15 mouse cellular contexts compared by ENCODE assay signal in the genomic region with DNA sequence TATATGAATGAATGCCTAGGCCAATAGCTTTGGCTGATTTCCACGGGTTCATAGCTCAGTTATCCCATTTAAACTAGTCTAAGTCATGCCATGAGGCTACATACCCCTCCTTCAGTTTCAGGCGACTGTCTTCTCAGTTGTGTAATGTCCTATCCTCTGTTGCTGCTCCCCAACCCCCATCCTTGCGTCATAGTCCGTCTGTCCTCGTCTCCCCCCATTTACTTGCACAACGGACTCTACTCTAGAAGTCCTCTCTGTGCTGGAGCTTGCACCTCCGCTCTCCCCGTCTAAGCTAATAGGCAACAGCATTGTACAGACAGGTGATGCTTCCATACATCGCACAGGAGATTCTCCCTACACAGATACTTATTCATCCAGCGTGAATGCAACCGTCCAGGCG. TPM values are rescaled to one million over a fixed set of nuclear protein-coding genes. Genes with fewer than 3 reads are reported as not detected.
DNase-seq lines count a peak whose midpoint lies in the region; ATAC-seq and TF ChIP-seq lines count a peak whose summit lies in the region.
"Had no signal": no experiment of that assay in that cellular context is flagged by ENCODE, and none has a peak within 500 bp of the region (broad histone marks: within the 10 kb centered on the region; RNA-seq: fewer than 3 reads in every experiment).

No protein-coding gene starts in this region.

- no peak overlapping the region for H3K9ac ChIP-seq in liver, embryonic 16.5 days (ENCODE audit: low read depth, low read length)
- H3K9ac ChIP-seq: limb, embryonic 15.5 days; midbrain, embryonic 12.5 days had no signal

- 0 out of 2 replicates have a peak overlapping the region, but pooled peaks have one; percentile 23 for H3K27ac ChIP-seq in layer of hippocampus, adult 2 months
- no peak overlapping the region for H3K27ac ChIP-seq in liver, embryonic 16.5 days (ENCODE audit: low read length)
- H3K27ac ChIP-seq: embryonic facial prominence, embryonic 10.5 days; limb, embryonic 15.5 days; midbrain, embryonic 12.5 days had no signal

- no peaks in the 10 kb centered on the region for H3K36me3 ChIP-seq in liver, embryonic 16.5 days (ENCODE audit: control insufficient read depth, insufficient read depth)
- H3K36me3 ChIP-seq: embryonic facial prominence, embryonic 10.5 days; limb, embryonic 15.5 days had no signal

- peak; percentile 83 for ATAC-seq in liver, embryonic 16.5 days (ENCODE audit: low read depth)
- peak; percentile 40; the same call in 1 of the 2 replicates for ATAC-seq in monocyte, adult 5-6 weeks (replicated peaks; ENCODE audit: insufficient number of reproducible peaks, low FRiP score, low TSS enrichment, poor library complexity, severe bottlenecking)

- WGBS in liver, embryonic 16.5 days (ENCODE audit: insufficient replicate concordance), result 63% methylated on average over 12 of the region's 12 CpGs

- no peak overlapping the region for H3K4me3 ChIP-seq in layer of hippocampus, adult 2 months
- H3K4me3 ChIP-seq in liver, embryonic 16.5 days (ENCODE audit: low read depth, low read length), result no peak overlapping the region
- H3K4me3 ChIP-seq: embryonic facial prominence, embryonic 10.5 days; limb, embryonic 15.5 days; midbrain, embryonic 12.5 days had no signal

- H3K4me2 ChIP-seq in liver, embryonic 16.5 days (ENCODE audit: low read depth, low read length), result no peak overlapping the region
- H3K4me2 ChIP-seq: limb, embryonic 15.5 days; midbrain, embryonic 12.5 days had no signal

- no peaks in the 10 kb centered on the region for H3K9me3 ChIP-seq in liver, embryonic 16.5 days (replicated peaks; ENCODE audit: control insufficient read depth, low read length)
- H3K9me3 ChIP-seq: embryonic facial prominence, embryonic 10.5 days; limb, embryonic 15.5 days; midbrain, embryonic 12.5 days had no signal

- no peak for TF ChIP-seq CTCF in layer of hippocampus, adult 2 months (conservative IDR thresholded peaks at IDR 0.05)

- peaks cover 8% of the 10 kb centered on the region for H3K4me1 ChIP-seq in liver, embryonic 16.5 days (ENCODE audit: control insufficient read depth, low read depth, low read length)
- H3K4me1 ChIP-seq: embryonic facial prominence, embryonic 10.5 days; limb, embryonic 15.5 days; midbrain, embryonic 12.5 days had no signal

- DNase-seq in layer of hippocampus, adult 2 months (ENCODE audit: low spot score in 2 of 2), result no peak
- DNase-seq in layer of hippocampus, adult 9-10 months (ENCODE audit: low spot score), result no peak
- DNase-seq in adrenal gland, postnatal 25 days, result peak; percentile 20
- no peak for DNase-seq in cerebellum, postnatal 4 days (ENCODE audit: low spot score in 2 of 2)
- DNase-seq in cerebellum, adult 11 months, result no peak
- DNase-seq in heart, adult 9 months (ENCODE audit: low spot score in 2 of 2), result no peak
- DNase-seq: B cell, adult 2 months; cerebellum, adult 9-10 months; heart, adult 11 months; heart, postnatal 14 days had no signal

- no peaks in the 10 kb centered on the region for H3K27me3 ChIP-seq in liver, embryonic 16.5 days (ENCODE audit: control insufficient read depth, insufficient read depth, low read depth, low read length)
- H3K27me3 ChIP-seq: limb, embryonic 15.5 days; midbrain, embryonic 12.5 days had no signal

RNA-seq across cellular contexts. Expression of gene Atrn, which starts 26.6 kb away (rescaled TPM):
- total RNA-seq in layer of hippocampus, adult 2 months (2021), result 100 to 1,000 TPM; 111 to 113 TPM
- total RNA-seq in adrenal gland, postnatal 25 days (2021), result 35.0 and 41.2 TPM in 2 replicates
- polyA plus RNA-seq in liver, embryonic 16.5 days (2015; fragmentation: Nextera tagmentation; extraction: Ambion mirVana), result 2.6 and 3.0 TPM in 2 replicates
- 7.9 to 15.1 TPM (median 13.4 TPM) in 3 replicates for total RNA-seq in monocyte, adult 5-6 weeks (2017)

RNA-seq across cellular contexts. Expression of gene 4930402H24Rik, which starts 26.7 kb away (rescaled TPM):
- 10 to 100 TPM; 77.6 to 89.3 TPM for total RNA-seq in layer of hippocampus, adult 2 months (2021)
- total RNA-seq in adrenal gland, postnatal 25 days (2021), result 29.6 and 38.9 TPM in 2 replicates
- 12.3 and 13.4 TPM in 2 replicates for polyA plus RNA-seq in liver, embryonic 16.5 days (2015; fragmentation: Nextera tagmentation; extraction: Ambion mirVana)
- total RNA-seq in monocyte, adult 5-6 weeks (2017), result 9.0 to 34.0 TPM (median 14.8 TPM) in 3 replicates
